Mouse (Mus musculus) left cerebral cortex, adult 2 months (tissue): Measurements from ENCODE around the gene Agap3. TPM values are rescaled to one million over a fixed set of nuclear protein-coding genes. Genes with fewer than 3 reads are reported as not detected.

Experiments used
- DNase-seq, 2 experiments: peaks; one replicate each; pipeline ENCODE4 v3.0.0; 2021 to 2022; ENCODE audit warnings: low spot score in 2 of 2, mixed read lengths in 1 of 2; ENCODE audit errors: extremely low spot score in 1 of 2
- H3K27ac ChIP-seq: fragments of 200-600 bp; 2 replicates; pipeline ENCODE4 v1.8.1; 2022
- H3K4me3 ChIP-seq: fragments of 200-600 bp; 2 replicates; pipeline ENCODE4 v1.8.1; 2022
- CTCF ChIP-seq: fragments of 200-600 bp; IDR thresholded peaks from 2 replicates; pipeline ENCODE4 v1.8.1; 2022; ENCODE audit warnings: antibody characterized with exemption, mild to moderate bottlenecking, moderate library complexity
- intact Hi-C: fragments of 180-260 bp; cut with DNase I; formaldehyde crosslinking; loops from one replicate; pipeline ENCODE4 v1.15.1; 2025
- total RNA-seq, 2 experiments: library from RNA; stranded (reverse); gene quantifications; 2 replicates each; pipeline ENCODE4 v1.2.3; 2021

The Agap3 gene
- total RNA-seq, 2 experiments from 2014 or later: 527 to 560 TPM

DNA sequence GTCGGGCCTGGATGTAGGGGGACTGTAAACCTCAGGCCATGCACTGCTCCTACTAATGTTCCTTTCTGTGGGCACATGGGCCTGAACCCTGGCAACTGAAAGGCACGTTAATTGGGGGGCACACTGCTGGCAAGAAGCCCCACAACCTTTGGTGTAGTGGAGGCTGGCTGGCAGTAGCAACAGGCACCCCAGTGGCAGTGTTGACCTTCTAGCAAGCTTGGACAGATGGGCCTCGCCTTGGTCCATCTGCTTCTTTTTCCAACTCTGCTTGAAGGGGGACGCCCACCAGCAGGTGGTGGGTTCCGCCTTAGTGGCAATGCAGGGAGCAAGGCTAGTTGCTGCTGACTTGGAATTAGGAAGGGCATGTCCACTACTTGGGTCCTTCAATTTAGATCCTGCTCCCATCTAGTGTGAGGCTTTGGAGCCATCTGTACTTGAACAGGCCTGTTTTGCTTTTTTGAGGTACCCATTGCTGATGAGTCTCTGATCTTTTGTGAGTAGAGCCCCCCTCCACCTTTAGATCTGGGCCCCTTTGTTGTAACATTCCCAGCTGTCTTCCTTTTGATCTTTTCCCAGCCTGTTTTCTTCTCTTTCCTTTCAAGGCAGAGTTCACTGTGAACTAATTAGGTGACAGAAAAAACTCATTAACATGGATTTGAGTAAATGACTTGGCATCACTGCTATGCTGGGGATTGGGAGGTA, 1.5 kb downstream of the Agap3 start:
- DNase-seq: no peak
- H3K27ac ChIP-seq: peak overlapping the region; percentile 95
- intact Hi-C loops: no loop called here
- H3K4me3 ChIP-seq: peak overlapping the region; percentile 81
- TF ChIP-seq CTCF: no peak

DNA sequence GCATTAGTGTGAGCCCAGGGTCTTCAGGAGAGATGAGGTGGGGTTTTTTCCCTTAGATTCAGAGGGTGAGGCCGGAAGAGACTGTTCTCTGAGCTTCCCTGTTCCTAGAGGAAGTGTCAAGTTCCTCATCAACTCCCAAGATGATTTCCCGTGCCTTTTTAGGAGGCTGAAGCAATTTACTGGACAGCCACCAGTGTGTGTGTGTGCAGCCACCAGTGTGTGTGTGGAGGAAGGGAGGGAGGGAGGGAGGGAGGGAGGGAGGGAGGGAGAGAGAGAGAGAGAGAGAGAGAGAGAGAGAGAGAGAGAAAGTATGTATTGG, 2.0 kb downstream of the Agap3 start:
- Histone ChIP-seq H3K27ac (peak overlapping the region; percentile 95; the same call in 1 of the 2 replicates), H3K4me3 (peak overlapping the region; percentile 81; the same call in 1 of the 2 replicates)
- DNase-seq: no peak
- intact Hi-C loops: no loop called here
- no peak for TF ChIP-seq CTCF

DNA sequence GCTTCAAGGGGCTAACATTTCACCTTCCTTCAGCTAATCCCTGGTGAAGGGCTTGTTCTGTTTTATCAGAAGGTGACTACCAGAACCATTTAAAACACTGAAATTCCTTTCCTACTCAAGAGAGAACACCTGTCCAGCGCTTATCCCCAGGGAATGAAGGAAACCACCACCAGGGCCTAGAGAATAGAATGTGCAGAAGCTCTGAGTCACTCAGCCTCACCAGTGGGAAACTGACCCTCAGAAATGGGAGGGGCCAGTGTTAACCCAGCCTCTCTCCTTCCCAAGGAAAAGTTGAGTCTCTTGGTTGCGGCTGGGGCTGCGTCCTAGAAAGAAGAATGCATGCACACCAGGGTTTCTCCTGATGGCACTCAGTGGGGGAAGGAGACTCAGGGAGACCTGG, 3.1 kb downstream of the Agap3 start:
- DNase-seq: no peak
- intact Hi-C loops: no loop called here
- Histone ChIP-seq H3K4me3 (0 out of 2 replicates have a peak overlapping the region, but pooled peaks have one; percentile 4), H3K27ac (no peak overlapping the region)
- no peak for TF ChIP-seq CTCF

DNA sequence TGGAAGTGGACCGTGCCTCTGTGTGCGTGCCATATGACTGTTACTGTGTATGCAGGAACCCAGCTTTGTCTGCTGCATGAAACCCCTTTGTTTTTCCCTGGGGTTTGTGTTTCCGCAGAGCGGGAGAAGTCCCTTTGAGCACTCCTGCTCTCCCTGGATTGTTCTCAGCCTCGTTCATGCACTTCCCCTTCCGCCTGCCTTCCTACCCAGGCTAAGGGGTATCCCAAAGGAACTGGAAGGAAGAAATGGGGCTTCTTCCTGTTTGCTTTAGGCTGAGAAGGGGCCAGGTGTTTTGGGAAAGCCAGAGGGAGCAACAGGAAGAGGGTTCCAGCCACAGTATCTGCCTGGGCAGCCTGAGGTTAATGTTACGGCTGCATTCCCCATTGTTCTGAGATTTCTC, 3.6 kb downstream of the Agap3 start:
- Histone ChIP-seq H3K27ac (no peak overlapping the region), H3K4me3 (0 out of 2 replicates have a peak overlapping the region, but pooled peaks have one; percentile 4)
- DNase-seq: no peak
- TF ChIP-seq CTCF: no peak
- intact Hi-C loops: no loop called here

DNA sequence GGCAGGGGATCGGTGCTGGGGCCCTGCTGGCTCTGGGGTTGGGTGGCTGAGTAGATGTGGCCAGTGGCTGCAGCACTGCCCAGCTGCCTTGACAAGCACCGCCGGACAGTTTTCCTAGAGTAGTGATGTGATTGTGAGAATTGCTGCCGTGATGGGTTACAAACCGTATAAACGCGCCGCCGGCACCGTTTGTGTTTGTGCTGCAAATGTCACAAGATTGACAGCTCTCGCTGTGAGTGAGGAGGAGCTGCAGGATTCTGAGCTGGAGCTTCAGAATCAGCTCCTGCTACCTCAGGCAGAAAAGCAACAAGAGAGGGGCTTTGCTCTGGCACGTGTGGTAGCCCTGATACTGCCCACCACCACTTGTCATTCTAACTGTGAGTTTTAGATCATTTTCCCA, 14.8 kb downstream of the Agap3 start:
- Histone ChIP-seq H3K27ac (no peak overlapping the region), H3K4me3 (no peak overlapping the region)
- TF ChIP-seq CTCF: no peak
- no peak for DNase-seq
- intact Hi-C loops: no loop called here

DNA sequence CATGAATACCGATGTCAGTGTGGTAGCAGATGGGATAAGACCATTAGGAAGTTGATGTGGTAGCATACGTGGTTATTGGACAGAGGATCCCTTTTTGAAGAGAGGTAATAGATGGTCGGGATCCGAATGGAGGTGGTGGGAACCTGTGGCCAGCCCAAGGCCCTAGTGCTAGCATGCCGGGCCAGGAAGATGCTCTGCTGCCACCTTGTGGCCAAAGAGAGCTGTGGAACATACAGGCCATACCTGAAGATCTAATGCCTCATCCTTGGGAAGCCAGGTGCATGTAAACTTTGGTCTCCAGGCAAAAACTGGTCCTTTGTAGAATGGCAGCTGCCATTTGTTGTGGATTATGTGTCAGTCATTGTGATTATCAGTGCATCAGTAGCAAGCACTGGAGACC, 18.6 kb downstream of the Agap3 start:
- TF ChIP-seq CTCF: peak; percentile 98
- Histone ChIP-seq H3K4me3 (no peak overlapping the region), H3K27ac (no peak overlapping the region)
- DNase-seq: peak; percentile 68 to 78
- intact Hi-C loops: loop anchor here (2.0 to 5.0 kb wide), 3 partner anchors 46 to 73 kb away; no protein-coding TSS in a partner anchor

DNA sequence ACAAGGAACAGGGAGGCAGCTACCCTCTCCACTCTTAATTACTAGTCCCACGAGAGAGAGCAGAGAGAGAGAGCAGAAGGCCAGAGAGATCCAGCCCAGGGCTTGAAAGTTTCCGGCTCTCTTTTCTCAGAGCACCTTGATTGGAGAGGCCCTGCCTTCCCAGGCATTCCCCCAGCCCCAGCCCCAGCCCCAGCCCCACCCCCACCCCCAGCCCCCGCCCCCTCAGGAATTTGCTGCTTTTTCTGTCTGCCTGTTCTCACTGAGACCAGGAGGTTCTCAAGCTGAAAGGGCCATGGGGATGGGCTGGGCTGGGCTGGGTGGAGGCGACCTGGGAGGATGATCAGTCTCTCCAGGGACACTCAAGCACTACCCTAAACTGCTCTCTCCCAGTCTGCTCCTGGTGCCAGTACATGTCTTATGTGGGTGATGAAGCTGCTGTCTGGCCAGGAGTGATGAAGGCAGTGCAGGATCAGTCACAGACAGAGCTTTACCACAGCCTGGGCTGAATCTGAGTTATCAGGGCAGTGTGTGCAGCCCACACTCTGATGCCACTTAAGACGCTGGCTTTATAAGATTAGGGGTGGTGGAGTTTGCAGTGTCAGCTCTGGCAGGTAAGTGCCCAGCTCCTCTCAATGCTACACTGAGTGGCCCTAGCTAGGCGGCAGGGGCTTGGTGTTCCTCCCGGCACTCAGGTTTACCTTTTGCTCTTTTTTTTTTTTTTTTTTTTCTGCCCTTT, 21.1 kb downstream of the Agap3 start:
- intact Hi-C loops: loop anchor here (5.0 kb wide), 1 partner anchor 76 kb away; no protein-coding TSS in a partner anchor
- no peak overlapping the region for H3K27ac ChIP-seq
- no peak for TF ChIP-seq CTCF
- DNase-seq: no peak
- no peak overlapping the region for H3K4me3 ChIP-seq

DNA sequence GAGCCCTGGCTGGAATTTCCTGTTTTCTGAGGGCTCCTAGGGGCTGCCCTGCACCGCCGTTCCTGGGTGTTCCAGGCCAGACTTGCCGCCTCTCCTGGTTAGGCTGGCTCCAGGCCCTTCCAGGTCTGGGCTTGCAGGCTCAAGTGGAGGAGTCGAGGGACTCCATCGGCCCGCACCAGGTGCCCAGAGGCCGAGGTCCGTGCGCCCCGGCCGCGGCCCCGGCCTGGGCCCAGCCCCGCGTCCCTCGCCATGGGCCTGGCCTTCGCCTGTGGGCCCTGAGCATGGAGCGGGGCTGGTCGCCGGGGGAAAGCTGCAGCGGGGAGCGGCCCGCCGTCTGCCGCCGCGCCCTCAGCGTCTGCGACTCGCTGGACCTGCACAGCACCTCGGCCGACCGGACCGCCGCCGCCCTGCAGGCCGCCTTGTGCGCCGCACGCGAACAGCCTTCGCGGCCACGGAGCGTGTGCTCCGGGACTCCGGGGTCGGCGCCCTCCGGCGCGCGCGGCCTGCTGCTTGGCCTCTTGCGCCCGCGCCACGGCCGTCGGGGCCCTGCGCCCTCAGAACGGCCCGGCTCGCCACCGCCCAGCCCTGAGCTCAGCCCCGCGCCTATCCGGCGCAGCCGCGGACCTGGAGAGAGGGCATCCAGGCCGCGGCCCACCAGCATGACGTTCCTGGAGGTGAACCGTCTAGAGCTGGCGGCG, 22.2 kb downstream of the Agap3 start:
- DNase-seq: no peak
- TF ChIP-seq CTCF: no peak
- H3K27ac ChIP-seq: 0 out of 2 replicates have a peak overlapping the region, but pooled peaks have one; percentile 30
- intact Hi-C loops: loop anchor here (5.0 kb wide), 1 partner anchor 77 kb away; no protein-coding TSS in a partner anchor
- peak overlapping the region; percentile 43 for H3K4me3 ChIP-seq

DNA sequence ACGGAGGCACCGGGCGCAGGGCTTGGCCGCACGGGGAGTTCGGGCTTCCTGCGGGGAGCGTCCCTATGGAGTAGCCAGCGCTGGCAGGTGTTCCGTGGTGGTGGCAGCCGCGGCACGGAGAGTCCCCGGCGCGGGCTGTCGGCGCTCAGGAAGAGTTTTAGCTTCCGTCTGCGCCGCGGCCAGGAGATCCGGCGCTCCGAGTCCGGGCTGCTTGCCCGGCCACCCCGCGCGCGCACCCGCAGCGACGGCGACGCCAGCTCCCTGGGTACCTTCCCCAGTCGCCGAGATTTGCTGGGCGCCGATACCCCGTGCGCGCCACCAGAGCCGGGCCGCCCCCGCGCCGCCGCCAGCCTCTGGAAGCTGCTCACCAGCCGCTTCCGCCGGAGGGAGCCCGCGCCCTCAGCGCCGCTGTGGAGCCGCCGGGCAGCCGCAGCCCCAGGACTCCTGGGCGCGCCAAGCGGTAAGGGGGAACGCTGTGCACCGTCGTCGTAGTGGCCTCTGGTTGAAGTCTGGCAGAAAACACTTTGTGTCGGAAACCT, 22.8 kb downstream of the Agap3 start:
- peak; percentile 51 for TF ChIP-seq CTCF
- intact Hi-C loops: loop anchor here (5.0 kb wide), 1 partner anchor 77 kb away; no protein-coding TSS in a partner anchor
- Histone ChIP-seq H3K4me3 (peak overlapping the region; percentile 43), H3K27ac (peak overlapping the region; percentile 30)
- peak; percentile 77 to 83 for DNase-seq

DNA sequence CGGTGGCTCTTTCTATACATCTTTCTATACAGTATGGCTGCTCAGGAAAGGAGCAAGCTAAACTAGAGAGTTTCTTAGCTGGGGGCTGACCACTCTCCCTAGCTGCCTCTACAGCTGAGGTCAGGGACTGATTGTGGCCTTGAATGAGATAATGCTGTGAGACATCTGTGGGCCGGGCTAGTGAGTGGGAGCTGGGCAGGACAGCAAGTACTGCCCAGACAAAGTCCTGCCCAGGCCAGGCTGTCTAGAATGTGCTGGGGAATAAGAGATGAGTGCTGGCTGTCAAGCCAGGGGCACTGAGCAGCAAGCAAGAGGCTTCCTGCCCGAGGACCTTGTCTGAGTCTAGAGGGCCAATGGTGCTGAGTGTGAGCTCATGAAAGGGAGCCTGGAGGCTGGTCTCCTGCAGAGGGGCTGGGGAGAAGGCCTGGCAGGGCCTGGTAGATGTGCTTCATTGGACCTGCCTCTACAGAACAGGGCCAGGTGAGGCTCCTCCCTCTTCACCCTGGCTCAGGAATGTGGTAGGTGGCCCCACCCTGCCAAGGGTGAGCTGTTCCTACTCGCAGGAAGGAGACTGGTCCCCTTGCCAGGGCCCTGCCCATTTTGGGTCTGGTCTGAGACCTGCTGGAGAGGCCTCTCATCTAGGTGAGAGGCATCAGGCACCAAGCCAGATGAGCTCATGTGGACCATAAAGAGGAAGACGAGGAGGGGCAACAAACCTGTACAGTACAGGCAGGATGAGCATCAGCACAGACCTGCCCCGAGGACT, 23.7 kb downstream of the Agap3 start:
- Histone ChIP-seq H3K27ac (peak overlapping the region; percentile 10; the same call in 1 of the 2 replicates), H3K4me3 (peak overlapping the region; percentile 43; the same call in 1 of the 2 replicates)
- intact Hi-C loops: no loop called here
- no peak for TF ChIP-seq CTCF
- DNase-seq: no peak

DNA sequence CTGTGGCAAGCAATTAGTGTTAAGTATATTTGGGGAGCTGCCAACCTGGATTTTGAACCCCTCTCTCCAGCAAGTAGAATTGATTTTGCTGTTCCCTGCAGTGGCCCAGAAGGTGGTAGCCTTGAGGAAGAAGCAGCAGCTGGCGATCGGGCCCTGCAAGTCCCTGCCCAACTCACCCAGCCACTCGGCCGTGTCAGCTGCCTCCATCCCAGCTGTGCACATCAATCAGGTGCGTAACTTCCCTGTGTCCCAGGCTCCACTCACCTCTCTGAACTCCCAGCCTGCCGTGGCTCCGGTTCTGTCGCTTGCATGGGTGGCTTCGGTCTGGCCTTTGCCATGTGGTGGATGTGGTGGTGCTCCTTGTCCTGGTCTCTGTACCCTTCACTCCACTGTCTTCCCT, 25.9 kb downstream of the Agap3 start:
- intact Hi-C loops: no loop called here
- no peak overlapping the region for H3K27ac ChIP-seq
- TF ChIP-seq CTCF: no peak

More for the DNA sequence above, 25.9 kb downstream of the Agap3 start:
- DNase-seq: no peak
- no peak overlapping the region for H3K4me3 ChIP-seq
